Mouse (Mus musculus) embryonic facial prominence, embryonic 11.5 days (tissue): ENCODE data around the gene Cerk. TPM values are rescaled to one million over a fixed set of nuclear protein-coding genes. Genes with fewer than 3 reads are reported as not detected.

ENCODE experiments used
- ATAC-seq: fragments of 200-750 bp; cut with Nextera tagmentation; replicated peaks from 2 replicates; pipeline ENCODE4 v1.8.0; 2017; ENCODE audit warnings: low read depth; ENCODE audit not compliant: insufficient number of reproducible peaks, low FRiP score, low TSS enrichment
- DNase-seq: peaks from one replicate; pipeline ENCODE4 v3.0.0-alpha.2; 2015; ENCODE audit warnings: low spot score
- H3K27ac ChIP-seq: fragments of 300-500 bp; sonication (generic); replicated peaks from 2 replicates; pipeline ENCODE4 v1.5.1; 2014; ENCODE audit warnings: mild to moderate bottlenecking, low read depth, low read length, control low read depth
- H3K27me3 ChIP-seq: fragments of 300-500 bp; sonication (generic); 2 replicates; pipeline ENCODE4 v1.6.1; 2014; ENCODE audit warnings: mild to moderate bottlenecking, low read length, moderate library complexity, mixed read lengths; ENCODE audit not compliant: control insufficient read depth, insufficient read depth
- H3K36me3 ChIP-seq: fragments of 300-500 bp; sonication (generic); replicated peaks from 2 replicates; pipeline ENCODE4 v1.6.1; 2014; ENCODE audit warnings: low read depth, mild to moderate bottlenecking, low read length, moderate library complexity, mixed read lengths; ENCODE audit not compliant: control insufficient read depth, insufficient read depth
- H3K4me1 ChIP-seq: fragments of 300-500 bp; sonication (generic); 2 replicates; pipeline ENCODE4 v1.6.1; 2014; ENCODE audit warnings: low read length, mixed read lengths; ENCODE audit not compliant: control insufficient read depth, insufficient read depth
- H3K4me2 ChIP-seq: fragments of 300-500 bp; sonication (generic); 2 replicates; pipeline ENCODE4 v1.6.1; 2014; ENCODE audit warnings: low read depth, mild to moderate bottlenecking, control low read depth, low read length, moderate library complexity
- H3K4me3 ChIP-seq: fragments of 300-500 bp; sonication (generic); 2 replicates; pipeline ENCODE4 v1.5.1; 2014; ENCODE audit warnings: low read depth, low read length, control low read depth
- H3K9ac ChIP-seq: fragments of 300-500 bp; sonication (generic); replicated peaks from 2 replicates; pipeline ENCODE4 v1.6.1; 2014; ENCODE audit warnings: mild to moderate bottlenecking, control low read depth, low read length
- H3K9me3 ChIP-seq: fragments of 300-500 bp; sonication (generic); replicated peaks from 2 replicates; pipeline ENCODE4 v1.6.1; 2016; ENCODE audit warnings: mild to moderate bottlenecking, low read length, inconsistent platforms, mixed read lengths; ENCODE audit not compliant: control insufficient read depth
- WGBS: fragments of 180-500 bp; shearing (Covaris S2); extraction: QIAGEN DNeasy Blood & Tissue Kit; methylation state at CpG from one replicate; pipeline ENCODE4 v1.1.7; 2014; 5-methylcytosine and 5-hydroxymethylcytosine counted together
- polyA plus RNA-seq: library from polyadenylated mRNA; unstranded; fragments of >200 nt; fragmentation: Nextera tagmentation; extraction: Ambion mirVana; gene quantifications from 2 replicates; pipeline ENCODE4 v1.2.1, GENCODE M21; 2014

Cerk gene
- polyA plus RNA-seq, 1 experiment from 2014 or later, result 16.3 TPM

- no peak overlapping the region for H3K27ac ChIP-seq
- 61% methylated on average over 12 of the region's 12 CpGs for WGBS
- no peak overlapping the region for H3K4me3 ChIP-seq
Measured at GRCm38 (mm10) chr15:86171316-86171715, 14.6 kb downstream of the Cerk start.

GRCm38 (mm10) chr15:86169817-86170110 is 16.2 kb downstream of the Cerk start:
- Histone ChIP-seq H3K4me2 (no peak overlapping the region), H3K27ac (no peak overlapping the region), H3K4me3 (no peak overlapping the region), H3K36me3 (no peaks in the 10 kb centered on the region), H3K9me3 (no peaks in the 10 kb centered on the region), H3K9ac (no peak overlapping the region; the same call in 1 of the 2 replicates), H3K27me3 (no peaks in the 10 kb centered on the region), H3K4me1 (peaks cover 3% of the 10 kb centered on the region)
- 65% methylated on average over 4 of the region's 4 CpGs for WGBS
- DNase-seq (no peak), ATAC-seq (no peak)

More at GRCm38 (mm10) chr15:86171316-86171715, 14.6 kb downstream of the Cerk start:
- H3K9me3 ChIP-seq, result no peaks in the 10 kb centered on the region
- H3K4me2 ChIP-seq, result no peak overlapping the region
- peaks cover 3% of the 10 kb centered on the region for H3K4me1 ChIP-seq
- DNase-seq (no peak), ATAC-seq (no peak)
- H3K36me3 ChIP-seq, result no peaks in the 10 kb centered on the region
- H3K27me3 ChIP-seq, result no peaks in the 10 kb centered on the region
- H3K9ac ChIP-seq, result no peak overlapping the region

- H3K27ac ChIP-seq, result no peak overlapping the region
- H3K9me3 ChIP-seq, result no peaks in the 10 kb centered on the region
- H3K36me3 ChIP-seq, result no peaks in the 10 kb centered on the region
- DNase-seq (no peak), ATAC-seq (0 out of 2 replicates have a peak, but pooled peaks have one; percentile 11)
- no peaks in the 10 kb centered on the region for H3K27me3 ChIP-seq
- H3K9ac ChIP-seq, result no peak overlapping the region
- no peak overlapping the region for H3K4me2 ChIP-seq
- peaks cover 3% of the 10 kb centered on the region for H3K4me1 ChIP-seq
- H3K4me3 ChIP-seq, result no peak overlapping the region
- 77% methylated on average over 12 of the region's 12 CpGs for WGBS
Measured at GRCm38 (mm10) chr15:86168941-86169816, 16.8 kb downstream of the Cerk start.

- Histone ChIP-seq H3K27me3 (no peaks in the 10 kb centered on the region), H3K9ac (no peak overlapping the region), H3K4me1 (peaks cover 1% of the 10 kb centered on the region), H3K36me3 (no peaks in the 10 kb centered on the region), H3K9me3 (no peaks in the 10 kb centered on the region), H3K4me3 (no peak overlapping the region), H3K4me2 (no peak overlapping the region), H3K27ac (0 out of 2 replicates have a peak overlapping the region, but pooled peaks have one; percentile 13)
- ATAC-seq (peak; percentile 45; the same call in 1 of the 2 replicates), DNase-seq (peak; percentile 5)
- 49% methylated on average over 7 of the region's 7 CpGs for WGBS
Measured at GRCm38 (mm10) chr15:86168505-86168867, 17.5 kb downstream of the Cerk start.

GRCm38 (mm10) chr15:86167787-86168504 is 18.0 kb downstream of the Cerk start:
- Histone ChIP-seq H3K27me3 (no peaks in the 10 kb centered on the region), H3K9me3 (no peaks in the 10 kb centered on the region), H3K4me2 (no peak overlapping the region), H3K27ac (no peak overlapping the region), H3K36me3 (no peaks in the 10 kb centered on the region), H3K4me3 (no peak overlapping the region), H3K4me1 (no peaks in the 10 kb centered on the region; the same call in 1 of the 2 replicates), H3K9ac (no peak overlapping the region)
- DNase-seq, result no peak
- 77% methylated on average over 10 of the region's 10 CpGs for WGBS
- no peak for ATAC-seq

GRCm38 (mm10) chr15:86167032-86167655 is 18.8 kb downstream of the Cerk start:
- Histone ChIP-seq H3K27ac (no peak overlapping the region), H3K9me3 (no peaks in the 10 kb centered on the region), H3K9ac (no peak overlapping the region), H3K4me1 (no peaks in the 10 kb centered on the region; the same call in 1 of the 2 replicates), H3K27me3 (no peaks in the 10 kb centered on the region), H3K4me2 (no peak overlapping the region), H3K4me3 (no peak overlapping the region), H3K36me3 (no peaks in the 10 kb centered on the region)
- no peak for DNase-seq
- 88% methylated on average over 7 of the region's 7 CpGs for WGBS
- ATAC-seq, result no peak

GRCm38 (mm10) chr15:86165811-86166590 is 19.9 kb downstream of the Cerk start:
- DNase-seq (no peak), ATAC-seq (no peak)
- H3K27ac ChIP-seq, result no peak overlapping the region
- H3K9ac ChIP-seq, result no peak overlapping the region
- no peaks in the 10 kb centered on the region for H3K27me3 ChIP-seq
- H3K4me3 ChIP-seq, result no peak overlapping the region
- H3K4me1 ChIP-seq, result no peaks in the 10 kb centered on the region
- H3K9me3 ChIP-seq, result no peaks in the 10 kb centered on the region
- no peak overlapping the region for H3K4me2 ChIP-seq
- 86% methylated on average over 24 of the region's 24 CpGs for WGBS
- H3K36me3 ChIP-seq, result no peaks in the 10 kb centered on the region
